Mouse (Mus musculus) layer of hippocampus, postnatal 14 days (tissue): Measurements from ENCODE around the gene Atp9a. TPM values are rescaled to one million over a fixed set of nuclear protein-coding genes. Genes with fewer than 3 reads are reported as not detected.

Experiments used
- DNase-seq, 2 experiments: peaks; one replicate each; pipeline ENCODE4 v3.0.0; 2021 to 2022; ENCODE audit warnings: low spot score in 2 of 2, mixed read lengths in 1 of 2
- microRNA-seq, 2 experiments: library from miRNA; unstranded; fragments of <30 nt; microRNA quantifications; one replicate each; pipeline ENCODE4 v1.2.0; 2021
- total RNA-seq, 2 experiments: library from RNA; stranded (reverse); gene quantifications; 2 replicates each; pipeline ENCODE4 v1.2.3; 2021

The Atp9a gene
- total RNA-seq, 2 experiments from 2014 or later, result 411 to 417 TPM

DNA sequence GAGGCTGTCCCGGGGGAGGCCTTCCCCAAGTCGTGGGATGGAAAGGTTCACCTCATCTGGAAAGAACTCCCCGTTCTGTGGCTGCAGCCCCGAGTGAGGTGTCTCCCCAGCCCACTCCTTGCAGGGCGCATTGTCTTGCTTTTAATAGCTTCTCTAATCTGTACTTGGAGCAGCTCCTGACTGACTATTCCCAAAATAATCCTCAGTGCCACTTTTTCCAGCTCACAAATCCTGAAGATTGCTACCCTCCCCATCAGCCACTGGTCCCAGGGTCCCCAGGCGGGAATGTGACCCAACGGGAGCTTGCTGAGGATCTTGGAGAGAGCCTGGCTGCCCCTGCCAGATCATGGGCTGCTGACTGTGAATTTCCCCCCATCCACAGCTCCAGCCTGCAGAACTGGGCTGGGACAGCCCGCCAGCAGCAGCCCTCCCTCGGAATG is 134.1 kb downstream of the Atp9a start:
- no peak for DNase-seq

DNA sequence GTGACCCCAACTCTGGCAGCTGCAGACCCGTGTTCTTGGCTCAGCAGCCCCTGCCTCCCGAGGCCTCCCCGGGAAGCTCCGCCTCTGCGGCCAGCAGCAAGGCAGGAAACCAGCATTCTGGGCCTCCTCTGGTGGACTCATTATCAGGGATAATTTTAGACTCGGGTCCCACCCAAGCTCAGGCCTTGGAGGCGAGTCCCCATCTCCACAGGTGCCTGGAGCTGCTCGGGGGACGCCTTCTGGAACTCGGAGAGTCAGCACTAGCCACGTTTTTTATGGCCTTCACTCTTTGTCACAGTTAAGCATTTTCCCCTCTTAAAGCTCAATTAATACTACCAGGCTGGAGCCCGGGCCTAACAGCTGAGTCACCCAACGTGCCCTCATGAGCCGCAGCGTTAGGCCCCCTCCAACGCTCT is 137.5 kb downstream of the Atp9a start:
- DNase-seq, result no peak

DNA sequence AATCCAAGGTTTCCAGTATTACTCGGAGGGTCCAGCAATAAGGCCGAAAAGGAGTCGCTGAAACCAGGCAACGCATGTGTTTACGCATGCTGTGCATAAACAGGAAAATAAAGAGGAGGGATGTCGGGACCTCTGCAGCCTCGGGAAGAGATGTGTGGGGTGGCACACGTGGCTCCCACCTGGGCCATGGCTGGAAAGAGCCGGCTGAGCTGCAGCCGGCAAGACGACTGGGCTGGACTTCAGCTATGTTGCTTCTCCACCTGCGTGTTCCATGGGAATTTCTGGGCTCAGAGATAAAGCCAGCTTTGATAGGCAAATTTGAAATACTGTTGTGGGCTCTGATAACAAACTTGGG is 139.8 kb downstream of the Atp9a start:
- DNase-seq, result no peak

DNA sequence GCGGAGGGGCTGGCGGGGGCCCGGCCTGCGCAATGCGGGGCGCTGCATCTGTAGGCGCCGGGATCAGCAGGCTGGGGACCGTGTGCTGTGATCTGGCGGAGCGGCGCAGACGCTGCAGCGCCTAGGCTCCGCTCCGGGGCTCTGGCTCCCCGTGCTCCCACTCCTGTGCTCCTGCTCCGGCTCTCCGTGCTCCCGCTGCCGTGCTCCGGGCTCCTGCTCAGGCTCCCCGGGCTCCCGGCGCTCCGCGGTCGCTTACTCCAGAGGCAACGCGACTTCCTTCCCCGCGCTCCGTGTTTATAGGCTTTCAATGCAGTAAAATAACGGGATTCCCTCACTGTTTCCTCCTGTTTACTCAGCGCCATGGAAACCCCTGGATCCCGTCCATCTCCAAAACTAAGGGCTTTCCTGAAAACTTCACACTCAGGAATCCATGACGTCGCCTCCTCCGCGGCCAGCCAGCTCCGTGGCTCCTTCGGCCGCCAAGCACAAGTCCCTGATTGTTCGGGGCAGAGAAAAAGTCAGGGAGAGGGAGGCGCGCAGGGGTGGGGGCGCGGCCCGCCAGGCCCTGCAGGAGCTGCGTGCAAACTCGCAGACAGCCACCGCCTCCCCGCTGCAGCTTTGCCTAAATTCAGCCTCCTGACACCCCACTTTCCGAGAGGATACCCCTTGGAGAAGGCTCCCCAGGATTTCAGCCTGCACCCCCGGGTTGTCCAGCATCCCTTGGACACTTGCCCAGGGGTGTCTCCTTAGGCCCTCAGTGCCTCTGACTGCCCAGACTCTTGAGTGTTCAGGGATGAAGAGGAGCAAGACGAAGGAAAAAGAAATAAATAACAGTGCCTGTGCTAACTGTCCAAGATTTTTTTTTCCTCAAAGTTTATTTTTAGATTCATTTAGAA is 140.5 kb downstream of the Atp9a start, which contains the start of gene Nfatc2:
Gene Nfatc2 (minus strand): TSS at position 167 of the 896 bp plus-strand sequence.
- DNase-seq, result peak; percentile 78 to 87

DNA sequence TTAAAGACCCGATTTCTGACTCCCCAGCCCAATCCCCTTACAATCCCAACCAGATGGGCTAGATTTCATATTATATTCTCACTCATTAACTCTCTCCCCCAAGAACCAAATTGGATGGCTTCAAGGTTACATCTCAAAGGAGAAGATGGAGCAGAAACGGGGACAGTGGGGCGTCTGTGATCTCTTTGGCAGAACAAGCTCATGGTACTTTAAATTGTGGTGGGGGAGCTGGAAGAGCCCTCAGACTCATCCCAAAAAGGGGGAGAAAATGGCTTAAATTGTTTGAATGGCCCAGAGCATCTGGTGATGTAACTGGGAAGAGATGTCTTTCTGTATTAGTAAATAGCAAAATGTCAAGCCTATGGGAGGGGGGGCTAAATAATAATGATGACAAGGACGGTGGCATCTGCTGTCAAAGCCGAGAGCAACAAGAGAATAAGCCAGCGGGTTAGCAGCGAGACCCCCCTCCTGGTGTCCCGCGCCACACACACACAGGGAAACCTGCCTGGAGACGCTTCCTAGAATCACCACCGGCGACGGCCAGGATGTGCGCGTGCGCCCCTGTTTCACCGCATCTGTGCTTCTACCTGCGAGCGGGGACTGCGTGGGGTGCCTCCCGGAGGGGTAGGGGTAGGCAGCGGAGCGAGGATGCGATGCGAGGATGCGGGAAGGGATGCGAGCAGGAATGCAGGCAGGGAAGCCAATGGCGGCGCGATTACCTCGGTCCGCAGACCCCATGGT is 141.3 kb downstream of the Atp9a start:
- peak; percentile 49 to 61 for DNase-seq

DNA sequence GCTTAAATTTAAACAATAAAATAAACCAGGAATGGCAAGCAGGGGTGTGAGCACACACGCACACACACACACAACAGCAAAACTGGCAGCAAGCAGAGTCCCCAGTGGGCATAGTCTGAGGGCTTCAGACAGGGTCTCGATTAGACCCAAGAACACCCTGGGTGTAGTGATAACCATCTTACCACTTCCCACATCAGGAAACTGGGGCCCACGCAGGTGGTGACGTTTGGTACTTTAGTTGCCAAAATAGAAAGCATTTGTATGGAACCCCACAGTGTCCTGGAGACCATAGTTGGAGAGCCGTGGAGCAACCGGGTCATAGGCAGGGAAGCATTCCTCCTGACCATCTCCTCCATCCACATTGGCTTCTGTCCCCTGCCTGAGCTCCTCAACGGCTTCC is 146.5 kb downstream of the Atp9a start:
- no peak for DNase-seq

DNA sequence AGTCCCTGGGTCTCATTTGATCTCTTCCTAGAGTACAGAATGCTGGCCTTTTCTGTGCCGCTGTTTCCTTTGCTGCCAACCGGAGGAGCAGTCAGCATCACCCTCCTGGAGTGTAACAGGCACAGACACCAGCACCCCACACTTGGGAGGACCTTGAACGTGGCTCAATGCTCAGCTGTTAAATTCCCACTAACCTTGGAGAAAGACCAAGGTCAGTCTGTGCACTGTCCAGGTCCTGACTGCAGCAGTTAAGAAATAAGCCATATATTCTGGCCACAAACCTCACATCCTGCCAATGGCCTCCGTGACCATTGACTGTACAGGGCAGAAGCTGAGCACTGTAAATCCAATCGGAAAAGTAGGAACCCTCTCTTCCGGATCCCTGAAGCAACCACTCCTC is 148.5 kb downstream of the Atp9a start:
- DNase-seq, result no peak

DNA sequence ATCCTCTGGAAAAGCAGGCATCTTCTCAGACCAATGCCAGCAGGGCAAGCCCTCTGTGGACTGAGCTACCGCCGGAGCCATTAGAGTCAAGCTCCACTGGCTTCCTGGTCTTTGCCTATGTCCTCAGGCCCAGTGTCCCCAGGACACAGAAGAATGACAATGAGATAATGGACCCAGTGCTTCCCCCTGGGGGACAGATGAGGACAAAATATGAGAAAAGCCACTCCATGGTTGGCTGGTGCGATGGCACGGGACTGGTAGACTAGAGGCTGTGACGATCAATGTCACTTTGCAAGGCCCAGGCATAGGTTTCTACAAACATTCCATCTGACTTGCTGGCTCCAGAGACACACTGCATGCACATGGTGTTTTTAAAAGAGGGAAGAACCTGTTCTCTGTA is 149.2 kb downstream of the Atp9a start:
- no peak for DNase-seq

DNA sequence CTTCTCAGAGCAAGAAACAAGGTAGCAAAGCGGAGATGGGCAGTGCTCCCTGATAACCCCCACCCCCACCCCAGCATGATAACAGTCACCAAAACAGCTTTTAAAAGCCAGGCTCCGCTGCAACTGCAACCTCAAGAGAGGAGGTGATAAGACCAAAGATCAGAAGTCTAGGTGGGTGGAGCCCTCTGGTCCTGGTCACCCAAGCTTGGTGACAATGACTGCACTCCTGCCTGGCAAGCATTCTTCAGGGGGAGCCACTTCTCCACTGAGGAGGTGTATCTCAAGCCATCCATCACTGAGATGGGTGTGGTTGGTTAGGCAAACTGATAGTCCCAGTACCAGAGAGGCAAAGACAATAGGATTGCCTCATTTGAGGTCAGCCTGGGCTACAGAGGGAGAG is 151.1 kb downstream of the Atp9a start:
- no peak for DNase-seq

DNA sequence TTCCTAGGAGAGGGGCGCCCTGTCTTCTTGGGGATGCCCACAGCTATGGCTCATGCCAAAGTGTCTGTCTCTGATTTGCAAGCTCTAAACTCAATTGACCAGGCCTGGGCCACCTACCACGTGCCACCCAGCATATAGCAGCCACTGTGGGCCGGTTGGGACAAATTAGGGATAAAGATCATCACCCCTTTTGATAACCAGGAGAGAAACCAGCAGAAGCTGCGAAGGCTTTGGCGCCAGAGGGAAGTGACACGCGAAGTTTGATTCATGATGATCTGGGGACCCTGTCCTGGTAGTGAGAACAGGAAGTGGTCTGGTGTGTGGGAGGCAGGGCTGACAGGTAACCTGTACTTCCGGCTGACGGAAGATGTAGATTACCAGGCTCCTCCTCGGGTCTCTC is 151.7 kb downstream of the Atp9a start:
- no peak for DNase-seq

DNA sequence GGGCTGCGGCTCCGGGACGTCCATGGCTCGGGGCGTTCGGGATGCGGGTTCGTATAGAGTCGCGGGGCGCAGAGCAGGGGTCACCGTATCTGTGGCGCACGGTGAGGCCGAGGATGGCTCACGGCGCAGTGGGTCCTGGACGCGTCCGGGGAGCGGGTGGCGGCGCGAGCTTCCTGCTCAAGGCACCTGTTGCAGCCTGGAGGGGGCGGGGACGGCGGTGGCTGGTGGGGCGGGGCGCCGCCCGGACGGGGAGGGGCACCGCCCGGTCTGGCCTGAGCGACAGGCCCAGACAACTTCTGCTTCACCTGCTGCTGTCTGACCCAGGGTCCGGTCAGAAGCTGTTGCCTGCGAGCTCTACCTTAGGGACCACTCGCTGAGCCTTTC is 152.0 kb downstream of the Atp9a start:
- DNase-seq, result no peak

DNA sequence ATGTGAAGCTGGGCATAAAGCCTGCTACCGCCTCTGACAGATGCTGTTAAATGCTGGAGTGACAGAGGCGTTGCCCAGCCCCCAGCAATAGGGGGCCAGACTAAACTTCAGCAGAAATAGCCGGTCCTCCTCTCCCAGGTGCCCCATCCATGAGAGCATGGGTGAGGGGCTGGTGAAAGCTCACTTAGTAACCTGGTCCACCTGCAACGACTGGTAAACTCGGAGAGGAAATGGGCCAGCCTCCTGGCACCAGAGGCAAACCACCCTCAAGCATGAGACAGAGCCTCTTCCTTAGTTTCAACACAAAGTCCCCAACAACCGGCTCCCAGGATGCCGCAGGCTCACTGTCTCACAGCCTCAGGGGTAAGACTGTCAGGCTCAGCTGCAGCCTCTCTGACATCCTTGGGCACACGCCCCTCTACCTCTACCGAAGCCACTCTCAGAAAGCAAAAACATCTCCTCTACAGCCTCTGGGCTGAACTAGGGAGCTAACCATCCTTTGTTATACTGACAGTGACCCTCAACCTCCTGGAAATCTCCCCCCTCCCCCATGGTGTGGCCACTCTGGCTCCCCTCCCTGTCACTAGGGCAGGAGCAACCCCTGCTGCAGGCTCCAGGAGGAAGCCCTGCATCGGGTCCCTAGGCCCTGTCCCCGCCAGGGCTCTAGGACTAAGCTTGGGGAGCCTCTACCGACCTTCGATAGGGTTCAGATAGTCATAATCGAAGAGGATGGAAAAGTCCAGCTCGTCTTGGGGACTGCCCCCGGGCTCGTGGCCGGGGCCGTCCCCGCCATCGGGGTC is 152.6 kb downstream of the Atp9a start:
- DNase-seq, result no peak

DNA sequence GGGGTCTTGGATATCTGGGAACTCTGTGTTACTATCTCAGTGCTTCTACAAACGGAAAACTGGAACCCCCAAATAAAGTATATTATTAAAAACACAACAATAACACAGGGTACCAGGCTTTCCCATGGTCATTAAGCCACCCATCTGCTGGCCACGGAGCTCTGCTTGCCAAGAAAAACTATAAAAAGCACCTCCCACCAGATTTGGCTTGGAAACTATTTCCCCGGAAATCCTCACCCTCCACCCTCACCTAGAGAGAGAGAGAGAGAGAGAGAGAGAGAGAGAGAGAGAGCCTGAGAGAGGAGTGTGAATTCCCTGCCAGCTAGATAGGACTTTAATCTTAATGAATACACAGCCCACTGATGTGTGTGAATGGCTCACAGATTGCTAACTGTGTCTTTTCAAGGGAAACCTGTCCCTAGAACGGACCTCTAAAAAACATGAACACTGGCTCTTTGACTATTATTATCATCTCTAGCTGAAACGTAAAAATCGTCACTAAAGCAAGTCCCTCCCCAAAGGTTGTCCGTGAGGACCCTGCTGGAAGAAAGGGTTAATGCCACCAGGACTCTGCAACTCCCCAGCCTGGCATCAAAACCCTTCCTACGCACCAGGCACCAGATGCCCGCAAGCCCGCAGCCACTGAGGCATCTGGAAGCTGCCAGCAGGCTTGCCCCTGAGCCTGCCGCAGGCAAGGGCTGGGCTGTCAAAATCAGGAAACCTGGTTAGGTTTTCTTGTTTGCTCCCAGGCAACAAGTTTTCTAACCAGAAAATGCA is 153.4 kb downstream of the Atp9a start:
- DNase-seq, result peak in 1 of 2 experiments; percentile 37

DNA sequence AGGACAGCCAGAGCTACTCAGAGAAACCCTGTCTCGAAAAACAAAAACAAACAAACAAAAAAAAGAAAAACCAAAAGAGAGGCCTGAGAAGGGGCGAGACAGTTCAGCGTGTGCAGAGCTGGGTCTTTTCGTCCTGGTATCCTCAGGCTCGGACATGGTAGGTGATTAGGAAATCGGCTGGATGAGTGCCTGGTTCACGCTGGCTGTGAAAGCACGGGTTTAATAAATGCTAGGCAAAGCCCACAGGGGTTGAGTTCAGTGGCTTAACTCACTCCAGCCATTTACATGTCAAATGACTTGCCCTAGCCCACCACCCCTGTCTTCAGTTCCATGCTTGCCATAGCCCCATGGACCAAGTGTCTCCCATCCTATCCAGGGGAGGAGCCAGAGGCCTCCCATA is 155.1 kb downstream of the Atp9a start:
- DNase-seq, result no peak

DNA sequence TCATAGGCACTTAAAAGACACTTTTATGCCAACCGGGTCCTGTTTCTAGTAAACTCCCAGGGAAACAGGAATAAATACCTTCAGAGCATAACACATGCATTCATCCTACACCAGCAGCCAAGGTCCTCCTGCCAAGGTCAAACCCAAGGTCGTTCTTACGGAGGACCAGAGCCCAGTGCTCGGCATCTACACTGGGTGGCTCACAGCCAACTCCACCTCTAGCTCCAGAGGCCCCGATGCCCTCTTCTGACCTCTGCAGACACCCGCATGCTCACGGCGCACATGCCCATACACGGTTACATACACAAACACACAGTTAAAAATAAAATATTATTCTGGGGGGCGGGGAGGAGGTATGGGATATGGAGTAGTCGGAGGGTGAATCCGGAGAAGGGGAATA is 155.7 kb downstream of the Atp9a start:
- no peak for DNase-seq

DNA sequence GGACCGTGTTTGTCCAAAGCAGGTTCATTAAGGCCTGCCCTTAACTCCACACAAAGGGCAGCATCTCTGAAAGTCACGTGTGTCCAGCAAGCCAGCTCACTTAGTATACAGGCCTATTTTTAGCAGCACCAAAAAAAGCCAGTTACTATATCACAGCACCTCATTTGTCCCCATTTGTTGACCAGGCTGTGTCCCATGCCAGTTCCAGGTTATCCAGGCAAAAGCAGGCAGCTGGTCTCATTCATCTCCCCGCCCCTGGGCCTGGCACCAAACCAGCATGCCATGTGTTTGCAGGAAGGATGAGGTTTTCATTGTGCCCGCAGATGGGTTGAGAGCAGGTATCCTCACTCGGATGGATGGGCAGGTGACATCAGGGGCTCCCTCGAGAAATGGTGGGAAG is 157.4 kb downstream of the Atp9a start:
- no peak for DNase-seq

Small RNA genes within 50 kb of the gene (microRNA-seq; reads per million reads assigned to microRNA genes)
- 8.5 to 12.0 reads per million in 2 experiments for gene Mir7004

Other genes with a start within 250 kb of the Atp9a start
- gene Nfatc2, start 140.8 kb downstream of the Atp9a start, total RNA-seq, result 10 to 100 TPM; 20.0 to 21.8 TPM
- gene Sall4, start 25.5 kb upstream of the Atp9a start, total RNA-seq, result under 1 TPM; 0.19 to 0.41 TPM
- 10 to 100 TPM; 16.6 to 18.2 TPM for gene Zfp64, start 213.2 kb upstream of the Atp9a start, total RNA-seq